Mouse (Mus musculus) CH12.LX (cell line): Measurements from ENCODE around the gene Rragd.

ENCODE experiments used
- CTCF ChIP-seq, 2 experiments: IDR thresholded peaks in 1 of 2; conservative IDR thresholded peaks in 1 of 2; 2 replicates each; pipeline ENCODE4 v1.5.1; 2011 to 2012; ENCODE audit warnings: low read depth in 2 of 2, low read length in 2 of 2, improper control_type of control experiment in 1 of 2, inconsistent platforms in 1 of 2, mild to moderate bottlenecking in 1 of 2, moderate library complexity in 1 of 2
- HCFC1 ChIP-seq: IDR thresholded peaks from 2 replicates; pipeline ENCODE4 v1.6.1; 2012; ENCODE audit warnings: low read depth, mild to moderate bottlenecking, inconsistent platforms, low read length, improper control_type of control experiment
- SMC3 ChIP-seq: IDR thresholded peaks from 2 replicates; pipeline ENCODE4 v1.6.1; 2011; ENCODE audit warnings: low read depth, low read length, improper control_type of control experiment
- ZC3H11A ChIP-seq: IDR thresholded peaks from 2 replicates; pipeline ENCODE4 v1.6.1; 2012; ENCODE audit warnings: low read depth, mild to moderate bottlenecking, inconsistent platforms, low read length, improper control_type of control experiment

DNA sequence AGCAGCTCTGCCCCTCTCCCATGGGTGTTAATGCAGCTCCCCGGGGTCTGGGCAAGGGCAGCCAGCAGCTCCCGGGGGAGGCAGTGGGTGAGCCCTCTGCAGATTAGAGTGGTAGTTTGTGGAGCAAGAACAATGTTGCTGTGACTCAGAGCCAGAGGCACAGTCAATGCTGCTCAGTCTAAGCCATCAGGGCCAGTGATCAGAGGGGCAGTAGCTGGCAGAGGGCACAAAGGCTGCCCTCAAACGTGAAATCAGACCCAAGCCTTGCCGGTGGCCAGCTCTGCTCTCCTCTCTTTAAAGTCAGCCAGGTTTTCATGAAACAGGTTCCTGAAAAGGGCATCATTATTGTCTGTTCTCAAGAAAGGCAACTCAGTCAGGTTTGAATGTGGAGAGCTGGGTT is 43.3 kb upstream of the Rragd start:
- TF ChIP-seq HCFC1, result no peak
- TF ChIP-seq CTCF (conservative IDR thresholded peaks at IDR 0.05 in 1 of 2, IDR thresholded peaks at IDR 0.05 in 1 of 2; ENCODE audit: low read depth in 2 of 2, low read length in 2 of 2), result no peak
- TF ChIP-seq ZC3H11A, result no peak
- no peak for TF ChIP-seq SMC3
